Mouse (Mus musculus) embryo, embryonic 11.5 days (tissue): ENCODE measurements around the gene Gm21887.
A peak's percentile ranks its signal among the peaks of the same experiment; 100 is the strongest.
"Not testable (repeated sequence)": the region's sequence is repeated elsewhere in the genome, so short reads cannot be mapped to it uniquely, and the experiment has no call there.

Experiments
- DNase-seq: peaks from one replicate; pipeline ENCODE4 v3.0.0-alpha.2; 2012; ENCODE audit warnings: low read depth, low spot score

The Gm21887 gene

GRCm38 (mm10) chrX:169997854-169998456, 11.5 kb upstream of the Gm21887 start:
- peak; percentile 100 for DNase-seq

GRCm38 (mm10) chrX:169998559-169999219, 10.8 kb upstream of the Gm21887 start:
- DNase-seq, result not testable (repeated sequence)

DNA sequence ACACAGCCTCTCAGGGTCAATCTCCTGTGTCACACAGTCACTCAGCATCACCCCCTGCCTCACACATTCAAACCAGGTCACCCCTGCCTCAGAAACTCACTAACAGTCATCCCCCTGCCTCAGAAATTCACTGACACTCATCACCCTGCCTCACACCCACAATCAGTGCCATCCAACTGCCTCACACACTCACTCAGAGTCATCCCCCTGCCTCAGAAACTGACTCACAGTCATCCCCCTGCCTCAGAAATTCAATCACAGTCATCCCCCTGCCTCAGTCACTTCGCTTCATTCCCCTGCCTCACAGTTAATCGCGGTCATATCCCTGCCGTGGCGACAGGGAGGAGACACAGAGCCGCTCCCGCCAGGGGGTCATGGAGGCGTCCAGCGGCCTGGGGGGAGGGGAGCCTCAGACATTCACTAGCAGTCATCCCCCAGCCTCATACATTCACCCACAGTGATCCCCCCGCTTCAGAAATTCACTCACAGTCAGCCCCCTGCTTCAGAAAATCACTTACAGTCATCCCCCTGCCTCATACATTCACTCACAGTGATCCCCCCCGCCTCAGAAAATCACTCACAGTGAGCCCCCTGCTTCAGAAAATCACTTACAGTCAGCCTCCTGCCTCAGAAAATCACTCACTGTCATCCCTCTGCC, 10.1 kb upstream of the Gm21887 start:
- not testable (repeated sequence) for DNase-seq

DNA sequence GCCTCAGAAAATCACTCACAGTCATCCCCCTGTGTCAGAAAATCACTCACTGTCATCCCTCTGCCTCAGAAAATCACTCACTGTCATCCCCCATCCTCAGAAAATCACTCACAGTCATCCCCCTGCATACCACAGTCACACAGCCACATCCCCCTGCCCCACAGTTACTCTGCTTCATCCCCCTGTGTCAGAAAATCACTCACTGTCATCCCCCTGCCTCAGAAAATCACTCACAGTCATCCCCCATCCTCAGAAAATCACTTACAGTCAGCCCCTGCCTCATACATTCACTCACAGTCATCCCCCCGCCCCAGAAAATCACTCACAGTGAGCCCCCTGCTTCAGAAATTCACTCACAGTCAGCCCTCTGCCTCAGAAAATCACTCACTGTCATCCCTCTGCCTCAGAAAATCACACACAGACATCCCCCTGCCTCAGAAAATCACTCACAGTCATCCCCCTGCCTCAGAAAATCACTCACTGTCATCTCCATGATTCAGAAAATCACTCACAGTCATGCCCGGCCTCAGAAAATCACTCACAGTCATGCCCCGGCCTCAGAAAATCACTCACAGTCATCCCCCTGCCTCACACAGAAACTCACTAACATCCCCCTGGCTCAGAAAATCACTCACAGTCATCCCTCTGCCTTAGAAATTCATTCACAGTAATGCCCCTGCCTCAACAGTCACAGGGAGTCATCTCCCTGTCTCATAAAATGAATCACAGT, 9.4 kb upstream of the Gm21887 start:
- not testable (repeated sequence) for DNase-seq

DNA sequence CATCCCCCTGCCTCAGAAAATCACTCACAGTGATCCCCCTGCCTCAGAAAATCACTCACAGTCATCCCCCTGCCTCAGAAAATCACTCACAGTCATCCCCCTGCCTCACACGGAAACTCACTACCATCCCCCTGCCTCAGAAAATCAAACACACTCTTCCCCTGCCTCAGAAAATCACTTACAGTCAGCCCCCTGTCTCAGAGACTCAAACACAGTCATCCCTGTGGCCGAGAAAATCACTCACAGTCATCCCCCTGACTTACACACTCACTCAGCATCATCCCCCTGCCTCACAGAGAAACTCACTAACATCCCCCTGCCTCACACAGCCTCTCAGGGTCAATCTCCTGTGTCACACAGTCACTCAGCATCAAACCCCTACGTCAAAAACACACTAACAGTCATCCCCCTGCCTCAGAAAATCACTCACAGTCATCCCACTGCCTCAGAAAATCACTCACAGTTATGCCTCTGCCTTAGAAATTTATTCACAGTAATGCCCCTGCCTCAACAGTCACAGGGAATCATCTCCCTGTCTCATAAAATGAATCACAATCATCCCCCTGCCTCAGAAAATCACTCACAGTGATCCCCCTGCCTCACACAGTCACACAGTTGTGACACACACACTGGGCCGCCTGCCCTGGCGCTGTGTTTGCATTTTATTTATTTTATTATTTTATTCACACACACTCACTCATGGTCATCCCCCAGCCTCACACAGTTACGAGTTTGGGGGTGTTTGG, 8.6 kb upstream of the Gm21887 start:
- not testable (repeated sequence) for DNase-seq

DNA sequence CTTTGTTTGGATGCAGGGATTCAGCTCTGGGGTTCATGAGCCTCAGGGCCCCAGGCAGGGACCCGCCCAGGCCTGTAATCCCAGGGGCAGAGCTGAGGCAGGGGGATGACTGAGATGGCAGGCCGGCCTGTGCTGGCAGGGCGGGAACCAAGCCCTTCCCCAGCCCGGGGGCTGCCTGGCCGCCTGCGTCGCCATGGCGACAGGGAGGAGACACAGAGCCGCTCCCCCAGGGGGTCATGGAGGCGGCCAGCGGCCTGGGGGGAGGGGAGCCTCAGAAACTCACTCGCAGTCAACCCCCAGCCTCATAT, 8.1 kb upstream of the Gm21887 start:
- not testable (repeated sequence) for DNase-seq

DNA sequence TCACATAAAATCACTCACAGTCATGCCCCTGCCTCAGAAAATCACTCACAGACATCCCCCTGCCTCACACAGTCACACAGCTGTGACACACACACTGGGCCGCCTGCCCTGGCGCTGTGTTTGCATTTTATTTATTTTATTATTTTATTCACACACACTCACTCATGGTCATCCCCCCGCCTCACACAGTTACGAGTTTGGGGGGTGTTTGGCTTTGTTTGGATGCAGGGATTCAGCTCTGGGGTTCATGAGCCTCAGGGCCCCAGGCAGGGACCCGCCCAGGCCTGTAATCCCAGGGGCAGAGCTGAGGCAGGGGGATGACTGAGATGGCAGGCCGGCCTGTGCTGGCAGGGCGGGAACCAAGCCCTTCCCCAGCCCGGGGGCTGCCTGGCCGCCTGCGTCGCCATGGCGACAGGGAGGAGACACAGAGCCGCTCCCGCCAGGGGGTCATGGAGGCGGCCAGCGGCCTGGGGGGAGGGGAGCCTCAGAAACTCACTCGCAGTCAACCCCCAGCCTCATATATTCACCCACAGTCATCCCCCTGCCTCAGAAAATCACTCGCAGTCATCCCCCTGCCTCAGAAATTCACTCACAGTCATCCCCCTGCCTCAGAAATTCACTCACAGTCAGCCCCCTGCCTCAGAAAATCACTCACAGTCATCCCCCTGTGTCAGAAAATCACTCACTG, 6.8 kb upstream of the Gm21887 start:
- not testable (repeated sequence) for DNase-seq

- DNase-seq, result not testable (repeated sequence)
These were observed 5.9 kb upstream of the Gm21887 start for GRCm38 (mm10) chrX:170003536-170003935.

DNA sequence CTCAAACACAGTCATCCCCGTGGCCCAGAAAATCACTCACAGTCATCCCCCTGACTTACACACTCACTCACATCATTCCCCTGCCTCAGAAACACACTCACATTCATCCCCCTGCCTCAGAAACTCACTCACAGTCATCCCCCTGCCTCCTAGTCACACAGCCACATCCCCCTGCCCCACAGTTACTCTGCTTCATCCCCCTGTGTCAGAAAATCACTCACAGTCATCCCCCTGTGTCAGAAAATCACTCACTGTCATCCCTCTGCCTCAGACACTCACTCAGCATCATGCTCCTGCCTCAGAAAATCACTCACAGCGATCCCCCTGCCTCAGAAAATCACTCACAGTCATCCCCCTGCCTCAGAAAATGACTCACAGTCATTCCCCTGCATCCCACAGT, 5.2 kb upstream of the Gm21887 start:
- not testable (repeated sequence) for DNase-seq

DNA sequence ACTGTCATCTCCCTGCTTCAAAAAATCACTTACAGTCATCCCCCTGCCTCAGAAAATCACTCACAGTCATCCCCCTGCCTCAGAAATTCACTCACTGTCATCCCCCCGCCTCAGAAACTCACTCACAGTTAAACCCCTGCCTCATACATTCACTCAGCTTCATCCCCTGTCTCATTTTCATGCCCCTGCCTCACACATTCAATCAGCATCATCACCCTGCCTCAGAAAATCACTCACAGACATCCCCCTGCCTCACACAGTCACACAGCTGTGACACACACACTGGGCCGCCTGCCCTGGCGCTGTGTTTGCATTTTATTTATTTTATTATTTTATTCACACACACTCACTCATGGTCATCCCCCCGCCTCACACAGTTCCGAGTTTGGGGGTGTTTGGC, 4.7 kb upstream of the Gm21887 start:
- DNase-seq, result not testable (repeated sequence)

- not testable (repeated sequence) for DNase-seq
These were observed 4.3 kb upstream of the Gm21887 start for GRCm38 (mm10) chrX:170005194-170005593.

GRCm38 (mm10) chrX:170005695-170006297, 3.7 kb upstream of the Gm21887 start:
- DNase-seq, result not testable (repeated sequence)

- not testable (repeated sequence) for DNase-seq
These were observed 2.7 kb upstream of the Gm21887 start for GRCm38 (mm10) chrX:170006694-170007247.

GRCm38 (mm10) chrX:170007375-170008178, 1.9 kb upstream of the Gm21887 start:
- DNase-seq, result not testable (repeated sequence)

- DNase-seq, result not testable (repeated sequence)
These were observed 1.3 kb upstream of the Gm21887 start for GRCm38 (mm10) chrX:170008179-170008467.

GRCm38 (mm10) chrX:170008584-170008983, 875 bp upstream of the Gm21887 start:
- not testable (repeated sequence) for DNase-seq

- DNase-seq, result peak; percentile 100
These were observed 352 bp downstream of the Gm21887 start for GRCm38 (mm10) chrX:170009801-170010221.

- not testable (repeated sequence) for DNase-seq
These were observed 1.4 kb downstream of the Gm21887 start for GRCm38 (mm10) chrX:170010581-170011528.
